Mouse (Mus musculus): ENCODE measurements around the gene Gm20888.
"Not testable (repeated sequence)": the region's sequence is repeated elsewhere in the genome, so short reads cannot be mapped to it uniquely, and the experiment has no call there.

Gene Gm20888

GRCm38 (mm10) chrY:70441582-70441981 is at the start of gene Gm20888:
Gene Gm20888, plus strand, starts transcription at chrY:70441882.
- not testable (repeated sequence) for DNase-seq
